14 mouse cellular contexts compared by ENCODE assay signal in genomic region chr12:102599801-102600200, GRCm38 (mm10). TPM values are rescaled to one million over a fixed set of nuclear protein-coding genes. Genes with fewer than 3 reads are reported as not detected.
A peak's percentile ranks its signal among the peaks of the same experiment; 100 is the strongest.
DNase-seq lines count a peak whose midpoint lies in the region; ATAC-seq and TF ChIP-seq lines count a peak whose summit lies in the region.
"Had no signal": no experiment of that assay in that cellular context is flagged by ENCODE, and none has a peak within 500 bp of the region (broad histone marks: within the 10 kb centered on the region; RNA-seq: fewer than 3 reads in every experiment).

No protein-coding gene starts in this region.

- no peak overlapping the region for H3K4me2 ChIP-seq in liver, embryonic 16.5 days (ENCODE audit: low read depth, low read length)
- no peak overlapping the region for H3K4me2 ChIP-seq in liver, embryonic 12.5 days
- no peak overlapping the region for H3K4me2 ChIP-seq in intestine, postnatal 0 days (replicated peaks; ENCODE audit: low read depth)
- H3K4me2 ChIP-seq: lung, embryonic 15.5 days; midbrain, embryonic 12.5 days had no signal

- no peaks in the 10 kb centered on the region; the same call in 1 of the 2 replicates for H3K9me3 ChIP-seq in liver, embryonic 16.5 days (replicated peaks; ENCODE audit: control insufficient read depth, low read length)
- peaks cover 7% of the 10 kb centered on the region; the same call in 1 of the 2 replicates for H3K9me3 ChIP-seq in liver, embryonic 12.5 days (replicated peaks)
- no peaks in the 10 kb centered on the region for H3K9me3 ChIP-seq in intestine, postnatal 0 days (ENCODE audit: control insufficient read depth)
- H3K9me3 ChIP-seq: lung, embryonic 15.5 days; midbrain, embryonic 12.5 days had no signal

- no peaks in the 10 kb centered on the region for H3K4me1 ChIP-seq in liver, embryonic 16.5 days (ENCODE audit: control insufficient read depth, low read depth, low read length)
- H3K4me1 ChIP-seq in liver, embryonic 12.5 days = no peaks in the 10 kb centered on the region
- H3K4me1 ChIP-seq in intestine, postnatal 0 days (replicated peaks; ENCODE audit: control insufficient read depth, insufficient read depth, low read length) = peaks cover 26% of the 10 kb centered on the region

- DNase-seq in cerebellum, adult 11-12 months = peak; percentile 72
- DNase-seq in cerebellum, postnatal 4 days (ENCODE audit: low spot score in 2 of 2) = no peak
- DNase-seq in kidney, postnatal 4 days = peak; percentile 83 to 89
- no peak for DNase-seq in gastrocnemius, postnatal 4 days (ENCODE audit: low spot score in 2 of 2)
- DNase-seq: spleen, adult 18-20 months had no signal

- no peaks in the 10 kb centered on the region for H3K27me3 ChIP-seq in liver, embryonic 16.5 days (ENCODE audit: control insufficient read depth, insufficient read depth, low read depth, low read length)
- no peaks in the 10 kb centered on the region for H3K27me3 ChIP-seq in liver, embryonic 12.5 days (replicated peaks)
- H3K27me3 ChIP-seq in intestine, postnatal 0 days (replicated peaks; ENCODE audit: control insufficient read depth, insufficient read depth, low read length) = no peaks in the 10 kb centered on the region
- H3K27me3 ChIP-seq: lung, embryonic 15.5 days; midbrain, embryonic 12.5 days had no signal

- no peak overlapping the region for H3K4me3 ChIP-seq in liver, embryonic 16.5 days (ENCODE audit: low read depth, low read length)
- no peak overlapping the region for H3K4me3 ChIP-seq in liver, embryonic 12.5 days
- no peak overlapping the region for H3K4me3 ChIP-seq in intestine, postnatal 0 days (ENCODE audit: low read depth, low read length)
- H3K4me3 ChIP-seq: erythroblast, embryonic 14.5 days; lung, embryonic 15.5 days; midbrain, embryonic 12.5 days had no signal

- 79% methylated on average over 7 of the region's 7 CpGs for WGBS in liver, embryonic 16.5 days (ENCODE audit: insufficient replicate concordance)
- 80% methylated on average over 7 of the region's 7 CpGs for WGBS in liver, embryonic 12.5 days (ENCODE audit: insufficient replicate concordance)
- 62% methylated on average over 7 of the region's 7 CpGs for WGBS in intestine, postnatal 0 days

- no peak for TF ChIP-seq CTCF in intestine, postnatal 0 days (IDR thresholded peaks at IDR 0.05; ENCODE audit: low read depth)

- ATAC-seq in liver, embryonic 16.5 days (ENCODE audit: low read depth) = peak; percentile 62; the same call in 1 of the 2 replicates
- ATAC-seq in liver, embryonic 12.5 days = no peak
- ATAC-seq in intestine, postnatal 0 days = peak; percentile 36
- ATAC-seq in inflammation-experienced regulatory T-cells, adult 6 months = no peak

- H3K9ac ChIP-seq in liver, embryonic 16.5 days (ENCODE audit: low read depth, low read length) = no peak overlapping the region
- no peak overlapping the region for H3K9ac ChIP-seq in liver, embryonic 12.5 days
- H3K9ac ChIP-seq in intestine, postnatal 0 days (ENCODE audit: low read depth, low read length) = no peak overlapping the region
- H3K9ac ChIP-seq: lung, embryonic 15.5 days; midbrain, embryonic 12.5 days had no signal

- no peak overlapping the region for H3K27ac ChIP-seq in liver, embryonic 16.5 days (ENCODE audit: low read length)
- no peak overlapping the region for H3K27ac ChIP-seq in liver, embryonic 12.5 days
- peak overlapping the region; percentile 65 for H3K27ac ChIP-seq in intestine, postnatal 0 days (ENCODE audit: low read depth, low read length)
- H3K27ac ChIP-seq: lung, embryonic 15.5 days; midbrain, embryonic 12.5 days had no signal

- H3K36me3 ChIP-seq in liver, embryonic 16.5 days (ENCODE audit: control insufficient read depth, insufficient read depth) = no peaks in the 10 kb centered on the region
- peaks cover 12% of the 10 kb centered on the region for H3K36me3 ChIP-seq in liver, embryonic 12.5 days
- peaks cover 21% of the 10 kb centered on the region; the same call in 1 of the 2 replicates for H3K36me3 ChIP-seq in intestine, postnatal 0 days (ENCODE audit: control insufficient read depth, insufficient read depth)
- H3K36me3 ChIP-seq: lung, embryonic 15.5 days had no signal

RNA-seq across cellular contexts. Expression of gene Chga, which starts 45.0 kb away (rescaled TPM):
- polyA plus RNA-seq in liver, embryonic 16.5 days (2015; fragmentation: Nextera tagmentation; extraction: Ambion mirVana) = 1.5 and 2.2 TPM in 2 replicates
- polyA plus RNA-seq in liver, embryonic 12.5 days (2016; fragmentation: Nextera tagmentation; extraction: Ambion mirVana) = 1.3 and 1.4 TPM in 2 replicates
- polyA plus RNA-seq in intestine, postnatal 0 days (2015; fragmentation: Nextera tagmentation; extraction: Ambion mirVana) = 41.5 and 43.2 TPM in 2 replicates
- polyA plus RNA-seq in inflammation-experienced regulatory T-cells, adult 6 months (2017; shearing (Covaris generic)) = under 1 TPM in 1 of 3 experiments, not detected in 2; 0.47 TPM
- total RNA-seq in gastrocnemius, postnatal 4 days (2021) = under 1 TPM in 1 of 2 experiments, not detected in 1; 0.20 TPM
- total RNA-seq: neutrophil, adult 5-6 weeks had no signal
- polyA plus RNA-seq: G1E had no signal

Comparison
In these comparisons a context has a peak if more than half of its experiments do, and no peak if none do; other contexts are left out.
1. DNase-seq: peak in cerebellum, adult 11-12 months (single experiment) and kidney, postnatal 4 days (2 of 2); none in cerebellum, postnatal 4 days (0 of 2) and gastrocnemius, postnatal 4 days (0 of 2).
2. ATAC-seq: peak in liver, embryonic 16.5 days (single experiment) and intestine, postnatal 0 days (single experiment); none in liver, embryonic 12.5 days (single experiment) and inflammation-experienced regulatory T-cells, adult 6 months (single experiment).
3. RNA of gene Chga, which starts 45.0 kb away (polyA plus RNA-seq): 41.5 to 43.2 TPM in intestine, postnatal 0 days; 1.5 to 2.2 TPM in liver, embryonic 16.5 days, 1.3 to 1.4 TPM in liver, embryonic 12.5 days and 0.47 TPM in inflammation-experienced regulatory T-cells, adult 6 months; every median in the first group is over 10 times any median in the second.